Mouse (Mus musculus) heart, adult 8-10 months (tissue): ENCODE measurements around the gene Wbp1l. TPM values are rescaled to one million over a fixed set of nuclear protein-coding genes. Genes with fewer than 3 reads are reported as not detected.
A peak's percentile ranks its signal among the peaks of the same experiment; 100 is the strongest.
"Not testable (repeated sequence)": the region's sequence is repeated elsewhere in the genome, so short reads cannot be mapped to it uniquely, and the experiment has no call there.

Experiments used
- DNase-seq: peaks from one replicate; pipeline ENCODE4 v3.0.0; 2022; ENCODE audit warnings: low spot score
- total RNA-seq, 4 experiments: library from RNA; stranded (reverse); gene quantifications; 2 replicates each; pipeline ENCODE4 v1.2.4; 2022

Gene Wbp1l
- 10 to 100 TPM; 46.6 to 60.7 (median 56.0) TPM for total RNA-seq

DNA sequence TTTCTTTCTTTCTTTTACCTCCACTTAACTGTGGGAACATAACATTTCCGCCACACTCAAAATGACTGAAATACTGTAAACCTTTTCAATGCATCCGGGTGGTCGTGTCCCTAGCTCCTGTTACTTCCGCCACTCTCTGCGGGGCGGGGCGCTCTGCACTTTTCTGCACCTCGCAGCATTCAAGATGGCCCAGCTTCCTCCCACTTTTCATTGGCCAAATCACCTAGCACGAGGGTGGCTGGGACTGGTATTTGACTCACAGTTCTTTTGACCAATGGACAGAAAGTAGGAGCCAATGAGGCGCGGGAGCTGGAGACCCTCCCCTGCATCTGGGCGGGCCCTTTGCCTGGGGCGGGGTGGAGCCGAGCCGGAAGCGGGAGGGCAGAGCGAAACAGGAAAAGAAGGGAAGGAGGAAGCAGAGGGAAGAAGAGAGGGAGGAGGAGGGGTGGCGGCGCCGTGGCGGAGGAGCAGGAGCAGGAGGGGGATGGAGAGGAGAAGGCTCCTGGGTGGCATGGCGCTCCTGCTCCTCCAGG is at the start of gene Wbp1l:
Gene Wbp1l (plus strand): TSS at position 365 of the 533 bp plus-strand sequence.
- DNase-seq = peak; percentile 99

DNA sequence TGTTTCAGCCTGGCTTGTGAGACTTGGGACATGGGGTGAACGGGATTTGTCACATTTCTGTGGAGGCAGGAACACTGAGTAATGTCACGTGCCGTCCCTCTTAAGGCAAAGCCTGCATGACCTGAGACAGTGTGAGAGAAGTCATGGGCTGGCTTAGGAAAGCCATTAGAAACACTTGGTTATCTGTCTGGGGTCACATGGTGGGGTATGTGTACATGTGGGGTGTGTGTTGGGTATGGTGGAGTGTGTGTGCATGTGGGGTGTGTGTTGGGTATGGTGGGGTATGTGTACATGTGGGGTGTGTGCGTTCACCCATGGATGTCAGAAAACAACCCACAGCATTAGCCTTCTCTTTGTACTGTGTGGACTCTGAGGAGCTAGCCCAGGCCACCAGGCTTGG is 48.5 kb upstream of the Wbp1l start:
- no peak for DNase-seq

DNA sequence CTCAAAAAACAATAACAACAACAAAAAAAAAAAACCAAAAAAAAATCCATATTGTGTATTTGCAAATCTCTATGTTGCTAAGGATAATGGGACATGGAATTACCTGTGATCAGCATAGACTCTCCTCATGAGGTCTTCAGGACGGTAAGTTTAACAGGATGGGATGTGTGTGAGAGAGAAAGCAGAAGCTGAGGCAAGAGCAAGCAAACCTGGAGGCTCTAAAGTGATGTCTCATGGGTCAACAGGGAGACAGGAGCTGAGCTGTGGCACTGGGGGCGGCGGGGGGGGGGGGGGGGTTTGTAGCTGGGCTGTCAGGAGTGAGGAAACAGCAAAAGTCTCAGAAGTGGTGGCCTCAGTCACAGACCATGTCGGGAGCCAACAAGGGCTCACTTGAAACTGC is 46.4 kb upstream of the Wbp1l start:
- no peak for DNase-seq

DNA sequence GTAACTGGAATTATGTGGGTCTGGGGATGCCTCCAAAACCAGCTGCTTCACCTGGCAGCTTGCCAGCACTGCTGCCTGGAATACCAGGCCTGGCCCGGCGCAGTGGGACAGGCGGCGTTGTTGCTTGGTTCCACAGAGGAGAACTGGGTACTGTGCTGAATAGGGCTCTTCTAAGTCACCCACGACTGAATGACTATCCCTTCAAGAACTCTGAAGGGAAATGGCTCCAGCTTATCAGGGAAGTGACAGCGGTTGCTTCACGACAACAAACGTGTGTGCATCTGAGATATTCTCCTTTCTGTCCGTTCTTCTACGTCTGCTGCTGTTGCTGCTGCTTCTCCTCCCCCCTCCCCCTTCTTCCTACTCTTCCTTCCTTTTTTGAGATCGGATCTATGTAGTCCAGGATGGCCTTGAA is 45.3 kb upstream of the Wbp1l start:
- DNase-seq = no peak

DNA sequence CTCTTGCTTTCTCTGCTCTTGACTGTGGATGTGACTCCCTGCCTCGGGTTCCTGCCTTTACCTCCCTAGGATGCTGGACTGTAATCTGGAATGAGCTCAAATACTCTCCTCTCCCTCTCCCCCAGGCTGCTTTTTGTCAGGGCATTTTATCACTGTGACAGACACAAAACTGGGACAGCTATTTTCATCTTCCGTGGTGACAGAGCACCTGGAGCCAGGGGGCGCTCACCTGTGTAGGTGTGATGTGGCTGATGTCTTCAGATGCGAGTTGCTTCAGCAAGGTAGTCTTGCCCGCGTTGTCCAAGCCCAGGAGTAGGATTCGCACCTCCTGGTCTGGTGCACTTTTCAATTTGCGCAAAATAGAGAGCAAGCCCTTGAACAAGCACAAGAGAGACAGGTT is 40.9 kb upstream of the Wbp1l start:
- no peak for DNase-seq

DNA sequence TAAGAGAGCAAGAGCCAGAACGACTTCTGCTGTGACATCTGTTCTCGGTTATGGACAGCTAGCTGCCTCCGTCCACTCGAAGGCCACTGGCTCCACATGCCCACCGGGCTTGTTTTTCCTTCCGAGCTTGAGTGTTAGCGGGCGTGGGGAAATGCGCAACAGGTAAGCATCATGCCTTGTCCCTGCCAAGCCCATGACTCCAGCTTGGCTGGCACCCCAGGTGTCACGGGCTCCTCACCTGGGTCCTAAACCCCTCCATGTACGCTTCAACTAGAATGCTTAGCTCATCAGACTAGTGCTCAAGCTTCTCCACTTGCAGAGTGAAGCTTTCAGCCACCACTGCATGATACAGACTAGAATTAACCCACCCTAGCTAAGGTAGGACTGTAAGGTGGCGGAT is 40.3 kb upstream of the Wbp1l start:
- no peak for DNase-seq

DNA sequence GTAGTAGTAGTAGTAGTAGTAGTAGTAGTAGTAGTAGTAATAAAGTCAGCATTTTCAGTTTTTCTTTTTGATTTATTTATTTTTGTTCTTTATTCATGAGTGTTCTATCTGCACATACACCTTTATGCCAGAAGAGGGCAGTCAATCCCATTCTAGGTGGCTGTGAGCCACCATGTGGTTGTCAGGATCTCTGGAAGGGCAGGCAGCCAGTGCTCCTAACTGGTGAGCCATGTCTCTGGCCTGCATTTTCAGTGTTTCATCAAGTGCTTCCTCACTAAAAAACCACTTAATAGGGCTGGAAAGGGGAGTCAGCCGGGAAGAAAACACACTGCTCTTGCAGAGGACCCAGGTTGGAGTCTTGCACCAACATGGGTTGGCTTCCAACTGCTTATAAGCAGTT is 36.8 kb upstream of the Wbp1l start:
- peak; percentile 69 for DNase-seq

DNA sequence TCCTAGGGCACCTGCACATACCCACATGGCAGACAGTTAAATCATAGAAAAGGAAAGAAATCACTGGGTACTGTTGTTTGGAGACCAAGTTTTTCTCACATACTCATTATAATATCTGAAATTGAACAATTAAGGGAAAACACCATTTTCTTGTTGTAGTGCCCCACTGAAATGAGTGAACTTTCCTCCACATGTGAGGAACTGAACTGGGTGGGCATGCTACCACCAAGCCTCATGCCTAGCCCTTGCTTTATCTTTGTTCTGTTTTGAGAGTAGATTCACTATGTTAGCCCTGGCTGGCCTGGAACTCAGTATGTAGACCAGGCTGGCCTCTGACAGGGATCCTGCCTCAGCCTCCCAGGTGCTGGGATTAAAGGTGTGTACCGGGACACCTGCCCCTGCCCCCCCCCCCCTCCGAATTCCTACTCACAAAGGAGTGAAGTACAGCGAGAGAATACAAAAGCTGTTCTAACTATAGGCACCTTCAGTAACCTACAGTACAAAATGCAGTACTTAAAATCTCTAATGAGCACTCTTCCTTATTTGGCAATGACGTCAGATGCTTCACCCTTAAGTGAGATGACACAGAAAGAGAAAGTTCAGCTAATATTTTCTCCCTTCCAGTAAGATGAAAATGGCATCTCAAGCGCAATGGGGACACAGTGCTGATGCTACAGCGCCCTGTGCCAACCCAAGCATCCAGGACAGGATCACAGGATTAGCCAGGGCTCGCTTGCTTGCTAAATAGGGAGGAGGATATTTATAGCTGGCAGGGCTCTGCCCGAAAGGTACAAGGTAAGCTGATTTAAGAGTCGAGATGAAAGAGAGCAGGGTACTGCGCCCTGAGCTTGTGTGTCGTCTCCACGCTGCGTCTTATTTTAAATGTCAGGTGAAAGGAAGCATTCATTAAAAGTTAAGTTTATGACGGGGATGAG is 36.0 kb upstream of the Wbp1l start:
- peak; percentile 38 for DNase-seq

DNA sequence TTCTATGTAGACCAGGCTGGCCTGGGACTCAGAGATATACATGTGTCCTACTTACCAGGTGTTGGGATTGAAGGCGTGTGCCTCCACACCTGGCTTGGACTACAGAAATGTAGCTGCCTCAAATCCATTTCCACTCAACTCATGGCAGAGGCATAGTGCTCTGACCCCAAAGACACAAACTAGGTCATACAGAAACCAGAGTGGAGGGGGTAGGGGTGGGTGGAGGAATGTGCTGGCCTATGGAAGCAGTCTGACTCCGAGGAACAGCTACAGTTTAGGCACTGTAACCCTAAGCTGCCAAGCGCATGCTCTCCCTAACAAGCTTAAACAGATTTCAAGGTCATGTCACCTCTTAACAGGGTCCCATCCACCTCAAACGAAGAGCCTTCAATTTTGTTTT is 35.3 kb upstream of the Wbp1l start:
- DNase-seq = no peak

DNA sequence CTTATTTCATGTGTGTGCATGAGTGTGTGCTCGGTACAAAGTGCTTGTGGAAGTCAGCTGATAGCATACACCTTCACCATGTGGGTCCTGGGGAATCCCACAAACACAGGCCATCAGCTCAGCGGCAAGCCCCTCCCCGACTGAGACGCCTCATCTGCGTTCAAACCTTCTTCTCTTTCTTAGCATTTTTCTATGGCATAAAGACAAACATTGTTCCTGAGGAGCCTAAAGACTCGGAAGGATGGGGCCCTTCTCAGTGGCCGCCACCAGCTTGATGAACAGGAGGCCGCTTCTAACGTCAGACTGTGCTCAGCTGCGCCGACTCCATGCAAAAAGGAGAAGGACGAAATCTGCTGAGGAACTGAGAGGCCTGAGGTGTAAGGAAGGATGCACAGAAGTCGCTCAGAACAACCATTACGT is 34.8 kb upstream of the Wbp1l start:
- DNase-seq = no peak

DNA sequence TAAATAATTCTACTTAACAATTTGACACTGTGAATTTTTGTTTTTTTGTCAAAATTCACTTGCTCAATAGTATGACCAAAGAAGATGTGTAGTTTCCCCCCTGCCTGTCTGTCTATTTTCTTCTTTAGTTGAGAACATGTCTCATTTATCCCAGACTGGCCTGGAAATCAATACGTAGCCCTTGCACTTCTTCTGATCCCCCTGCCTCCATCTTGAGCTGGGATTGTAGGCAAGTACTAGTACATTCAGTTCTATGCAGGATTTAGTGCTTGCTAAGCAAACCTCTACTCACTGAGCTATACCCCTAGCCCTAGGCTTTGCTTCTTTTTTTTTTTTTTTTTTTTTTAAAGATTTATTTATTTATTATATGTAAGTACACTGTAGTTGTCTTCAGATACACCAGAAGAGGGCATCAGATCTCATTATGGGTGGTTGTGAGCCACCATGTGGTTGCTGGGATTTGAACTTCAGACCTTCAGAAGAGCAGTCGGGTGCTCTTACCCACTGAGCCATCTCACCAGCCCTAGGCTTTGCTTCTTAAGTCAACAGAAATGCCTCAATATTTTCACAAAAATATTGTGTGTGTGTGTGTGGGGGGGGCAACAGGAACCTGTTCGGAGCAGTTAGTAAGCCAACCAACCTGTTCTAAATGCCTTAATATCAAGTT is 27.5 kb upstream of the Wbp1l start:
- not testable (repeated sequence) for DNase-seq

DNA sequence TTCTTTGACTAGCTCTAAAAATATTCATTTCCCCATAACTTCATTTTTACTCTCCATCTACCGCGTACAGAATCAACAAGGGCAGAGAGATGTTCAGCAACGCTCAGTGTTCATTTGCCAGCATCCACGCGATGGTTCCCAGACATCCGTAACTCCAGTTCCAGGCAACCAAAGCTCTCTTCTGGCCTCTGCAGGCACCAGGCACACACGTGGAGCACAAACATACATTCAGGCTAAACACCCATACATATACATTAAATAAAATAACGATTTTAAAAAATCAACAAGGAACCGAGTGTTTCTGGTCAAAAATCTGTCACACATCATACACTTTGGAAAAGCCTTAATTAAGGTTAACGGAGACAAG is 27.0 kb upstream of the Wbp1l start:
- no peak for DNase-seq

DNA sequence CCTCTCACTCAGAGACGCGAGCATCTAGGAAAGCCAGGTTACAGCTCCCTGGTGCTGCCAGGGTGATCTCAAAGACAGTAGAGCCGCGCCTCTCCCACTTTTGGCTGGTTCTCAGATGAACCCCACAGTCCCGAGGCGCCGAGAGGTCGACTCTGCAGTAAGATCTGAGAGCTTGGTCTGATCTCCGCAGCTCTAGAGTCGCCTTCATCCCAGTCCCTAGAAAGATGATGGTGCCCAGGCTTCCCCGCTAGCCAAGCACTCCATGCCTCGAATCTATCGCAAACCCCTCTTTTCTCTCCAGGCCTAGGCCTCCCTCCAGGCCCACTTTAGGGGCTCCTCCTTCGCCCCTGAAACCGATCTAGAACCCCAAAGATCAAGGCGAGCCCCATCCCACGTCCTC is 26.3 kb upstream of the Wbp1l start:
- DNase-seq = no peak

DNA sequence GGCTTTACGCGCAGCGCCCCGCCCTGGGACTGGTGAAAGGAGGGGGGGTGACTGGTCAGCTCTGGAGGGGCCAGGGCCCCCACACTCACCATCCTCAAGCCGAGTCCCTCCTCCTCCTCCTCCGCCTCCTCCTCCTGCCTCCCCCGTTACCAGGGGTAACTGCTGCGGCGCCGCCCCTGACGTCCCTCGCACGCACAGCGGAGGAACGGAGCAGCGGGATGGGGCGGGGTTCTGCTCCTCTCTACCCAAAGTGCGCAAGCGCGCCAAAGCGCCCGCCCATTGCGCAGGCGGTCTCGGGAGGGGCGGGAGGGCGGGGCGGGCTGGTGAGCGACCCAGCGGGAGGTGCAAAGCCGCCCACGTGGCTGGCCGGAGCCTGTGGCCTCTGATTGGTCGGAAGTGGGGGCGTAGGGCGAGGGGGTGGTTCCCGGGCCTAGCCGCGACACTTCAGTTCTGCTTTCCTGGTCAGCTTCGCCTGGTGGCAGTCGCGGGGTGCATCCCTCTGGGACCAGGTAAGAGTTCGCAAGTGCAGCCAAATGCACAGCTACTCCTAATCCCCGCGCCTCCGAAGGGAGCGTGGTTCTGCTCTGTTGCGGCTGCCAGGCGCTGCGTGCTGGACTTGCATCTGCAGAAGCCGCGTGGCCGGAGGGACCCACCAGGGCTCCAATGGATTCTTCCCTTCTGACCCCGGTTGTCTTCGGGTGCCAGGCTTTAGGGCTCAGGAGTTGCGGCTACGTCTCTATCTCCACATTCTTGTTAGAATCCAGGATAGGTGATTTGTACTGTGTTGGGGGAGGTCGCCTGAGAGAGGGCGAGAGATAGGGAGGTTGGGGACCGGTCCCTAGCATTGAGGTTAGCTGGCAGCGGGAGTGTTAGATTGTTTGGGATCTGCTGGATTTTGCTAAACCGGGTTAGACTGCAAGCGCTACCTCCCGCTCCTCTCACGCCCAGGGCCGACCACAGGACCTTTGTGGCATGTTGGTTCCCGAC is 25.6 kb upstream of the Wbp1l start, which contains the start of the genes Arl3 and Sfxn2:
Gene Arl3 (minus strand): TSS at position 248 of the 987 bp plus-strand sequence.
Gene Sfxn2 (plus strand): TSS at position 415 of the 987 bp plus-strand sequence.
- DNase-seq = peak; percentile 92

DNA sequence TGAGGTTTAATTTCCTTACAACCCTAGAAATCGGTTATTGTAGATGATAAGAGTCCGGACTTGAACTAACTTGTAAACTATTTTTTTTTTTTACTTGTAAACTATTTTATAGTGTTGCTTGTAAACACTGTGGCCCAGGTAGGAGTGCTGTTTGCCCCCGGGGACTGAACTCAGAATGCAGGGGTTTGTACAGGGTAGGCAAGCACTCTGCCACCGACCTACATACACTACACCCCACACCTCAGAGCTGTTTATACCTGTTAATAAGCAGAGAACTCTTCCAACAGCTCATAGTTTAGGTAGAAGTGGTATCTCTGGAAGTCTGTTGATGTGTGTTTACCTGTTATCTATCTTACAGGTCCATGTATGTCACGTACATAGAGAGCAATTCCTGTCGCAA is 24.9 kb upstream of the Wbp1l start:
- no peak for DNase-seq

DNA sequence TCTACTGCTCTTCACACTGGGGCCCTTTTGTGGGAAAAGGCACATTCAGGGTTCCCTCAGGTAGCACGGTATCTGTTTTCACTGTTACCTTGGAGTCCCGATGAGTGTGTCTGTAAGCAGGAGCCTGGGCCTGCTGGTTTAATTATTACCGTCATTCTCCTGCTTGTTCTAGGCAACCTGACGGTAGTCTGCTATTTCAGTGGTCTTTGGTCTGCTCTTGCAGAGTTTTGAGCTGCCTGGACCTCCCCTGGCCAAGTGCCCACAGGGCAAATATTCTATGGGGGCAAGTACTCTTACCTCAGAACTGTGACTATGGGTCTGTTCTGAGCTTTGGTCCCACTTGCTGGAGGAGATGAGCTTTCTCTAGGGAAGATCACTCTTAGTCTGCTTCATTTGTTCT is 23.7 kb upstream of the Wbp1l start:
- no peak for DNase-seq

DNA sequence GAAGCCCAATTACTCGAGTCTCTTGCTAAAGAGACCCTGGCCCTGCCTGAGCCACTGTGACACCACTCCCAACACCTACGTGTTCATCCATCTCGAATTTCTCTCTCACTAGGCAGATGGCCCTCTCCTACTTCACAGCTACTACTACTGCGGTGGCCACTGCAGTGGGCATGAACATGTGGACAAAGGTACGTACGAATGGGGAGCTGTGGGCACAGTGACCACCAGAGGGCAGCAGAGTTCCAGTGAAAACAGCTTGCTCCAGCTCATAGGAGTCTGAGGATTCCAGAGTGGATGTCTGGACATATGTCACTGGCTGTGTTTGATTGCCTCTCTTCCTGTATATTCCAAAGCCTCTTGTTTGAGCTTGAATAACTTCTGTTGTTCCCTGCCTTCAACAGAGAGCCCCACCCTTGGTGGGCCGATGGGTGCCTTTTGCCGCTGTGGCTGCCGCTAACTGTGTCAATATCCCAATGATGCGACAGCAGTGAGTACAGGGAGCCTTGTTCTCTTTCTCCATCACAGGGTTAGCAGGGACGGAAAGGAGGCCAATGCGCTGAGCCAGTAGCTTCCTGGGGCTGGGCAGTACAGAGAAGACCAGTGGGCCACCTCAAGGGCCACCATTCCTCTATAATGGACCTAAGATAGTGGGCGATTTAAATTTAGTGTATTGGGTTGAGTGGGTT is 10.9 kb upstream of the Wbp1l start:
- DNase-seq = peak; percentile 83

DNA sequence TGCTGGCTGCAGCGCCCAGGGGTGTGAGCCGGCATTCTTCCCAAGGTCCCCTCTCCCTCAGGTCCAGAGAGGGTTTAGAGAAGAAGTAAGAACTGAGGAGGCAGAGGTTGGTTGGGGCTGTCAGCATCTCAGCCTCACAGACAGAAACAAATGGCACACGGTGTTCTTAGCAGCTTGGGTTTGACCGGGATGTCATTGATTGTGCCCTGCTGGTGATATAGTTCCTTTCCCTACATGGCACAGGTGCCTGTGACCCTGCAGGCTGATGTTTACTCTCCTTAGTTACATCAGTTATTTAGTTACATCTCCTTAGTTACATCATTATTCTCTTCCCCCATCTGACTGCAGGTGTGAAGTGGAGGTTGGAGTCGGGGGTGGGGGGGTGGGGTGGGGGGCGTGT is 7.3 kb upstream of the Wbp1l start:
- DNase-seq = no peak

DNA sequence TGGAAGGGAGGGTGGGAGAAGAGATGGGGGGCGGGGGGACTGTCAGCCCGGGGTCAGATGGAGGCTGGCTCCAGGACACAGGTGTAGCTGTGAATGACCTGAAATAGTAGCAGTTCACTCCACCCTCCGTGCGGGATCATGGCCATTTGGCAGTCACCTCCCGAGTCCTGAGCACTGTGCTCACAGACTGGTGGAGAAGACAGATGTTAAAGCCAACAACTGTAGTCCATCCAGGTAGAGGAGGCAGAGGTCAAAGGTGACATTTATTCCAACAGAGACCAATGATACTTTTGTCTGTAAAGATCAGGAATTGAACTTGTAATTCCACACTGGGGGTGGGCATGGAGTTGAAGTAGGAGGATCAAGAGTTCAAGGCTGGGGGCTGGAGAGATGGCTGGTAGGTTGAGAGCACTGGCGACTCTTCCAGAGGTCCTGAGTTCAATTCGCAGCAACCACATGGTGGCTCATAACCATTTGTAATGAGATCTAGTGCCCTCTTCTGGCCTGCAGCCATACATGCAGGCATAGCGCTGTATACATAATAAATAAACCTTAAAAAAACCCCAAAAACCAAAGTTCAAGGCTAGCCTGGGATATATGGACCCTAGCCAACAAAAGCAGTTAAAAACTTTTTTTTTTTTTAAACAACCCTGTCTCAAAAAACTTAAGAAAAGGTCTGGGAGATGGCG is 6.0 kb upstream of the Wbp1l start:
- no peak for DNase-seq

DNA sequence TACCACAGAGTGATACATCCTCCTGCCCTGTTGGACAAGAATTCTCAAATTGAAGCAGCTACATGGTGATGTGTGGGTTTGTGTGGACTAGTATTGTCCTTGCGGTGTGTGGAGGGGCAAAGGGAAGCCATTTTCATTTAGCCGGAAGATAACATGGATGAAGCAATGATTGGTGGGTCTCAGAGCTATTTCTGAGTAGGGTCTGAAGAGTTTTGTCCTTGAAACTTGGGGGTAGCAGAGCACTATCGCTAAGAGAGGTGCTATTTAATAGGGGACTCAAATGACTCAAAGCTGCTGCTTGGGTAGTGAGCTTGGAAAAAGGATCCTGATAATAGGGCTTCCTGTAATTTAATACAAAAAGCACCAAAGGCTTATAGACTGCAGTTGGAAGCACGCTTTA is 697 bp upstream of the Wbp1l start:
- DNase-seq = no peak
